Mouse (Mus musculus) intestine, postnatal 0 days (tissue): ENCODE measurements at regions not wholly inside any gene's neighbourhood (a gene's known extent, or its start where the extent isn't known, plus 50 kb on each side); places are given as distances from the start of the nearest gene placed in this dataset.

Source experiments
- ATAC-seq: fragments of 200-750 bp; cut with Nextera tagmentation; 2 replicates; pipeline ENCODE4 v1.8.0; 2017; ENCODE audit warnings: mild to moderate bottlenecking, moderate TSS enrichment, moderate library complexity
- H3K27ac ChIP-seq: fragments of 300-500 bp; sonication (generic); 2 replicates; pipeline ENCODE4 v1.5.1; 2014; ENCODE audit warnings: mild to moderate bottlenecking, low read depth, low read length, moderate library complexity
- H3K27me3 ChIP-seq: fragments of 300-500 bp; sonication (generic); replicated peaks from 2 replicates; pipeline ENCODE4 v1.6.1; 2014; ENCODE audit warnings: low read length, mixed read lengths; ENCODE audit not compliant: control insufficient read depth, insufficient read depth
- H3K36me3 ChIP-seq: fragments of 300-500 bp; sonication (generic); 2 replicates; pipeline ENCODE4 v1.6.1; 2014; ENCODE audit warnings: mild to moderate bottlenecking, moderate library complexity; ENCODE audit not compliant: control insufficient read depth, insufficient read depth
- H3K4me1 ChIP-seq: fragments of 300-500 bp; sonication (generic); replicated peaks from 2 replicates; pipeline ENCODE4 v1.6.1; 2014; ENCODE audit warnings: antibody characterized with exemption, low read length, mixed read lengths; ENCODE audit not compliant: control insufficient read depth, insufficient read depth
- H3K4me2 ChIP-seq: fragments of 300-500 bp; sonication (generic); replicated peaks from 2 replicates; pipeline ENCODE4 v1.6.1; 2014; ENCODE audit warnings: low read depth, mild to moderate bottlenecking, moderate library complexity
- H3K4me3 ChIP-seq: fragments of 300-500 bp; sonication (generic); 2 replicates; pipeline ENCODE4 v1.5.1; 2014; ENCODE audit warnings: low read depth, low read length
- H3K9ac ChIP-seq: fragments of 300-500 bp; sonication (generic); 2 replicates; pipeline ENCODE4 v1.6.1; 2014; ENCODE audit warnings: mild to moderate bottlenecking, low read depth, low read length
- H3K9me3 ChIP-seq: fragments of 300-500 bp; sonication (generic); 2 replicates; pipeline ENCODE4 v1.6.1; 2016; ENCODE audit warnings: mixed run types; ENCODE audit not compliant: control insufficient read depth
- CTCF ChIP-seq: sonication (generic); IDR thresholded peaks from 2 replicates; pipeline ENCODE4 v1.5.1; 2016; ENCODE audit warnings: low read depth, mild to moderate bottlenecking, control low read depth, antibody characterized with exemption, moderate library complexity
- WGBS: fragments of 180-500 bp; shearing (Covaris S2); extraction: QIAGEN DNeasy Blood & Tissue Kit; methylation state at CpG from one replicate; pipeline ENCODE4 v1.1.7; 2014; 5-methylcytosine and 5-hydroxymethylcytosine counted together

DNA sequence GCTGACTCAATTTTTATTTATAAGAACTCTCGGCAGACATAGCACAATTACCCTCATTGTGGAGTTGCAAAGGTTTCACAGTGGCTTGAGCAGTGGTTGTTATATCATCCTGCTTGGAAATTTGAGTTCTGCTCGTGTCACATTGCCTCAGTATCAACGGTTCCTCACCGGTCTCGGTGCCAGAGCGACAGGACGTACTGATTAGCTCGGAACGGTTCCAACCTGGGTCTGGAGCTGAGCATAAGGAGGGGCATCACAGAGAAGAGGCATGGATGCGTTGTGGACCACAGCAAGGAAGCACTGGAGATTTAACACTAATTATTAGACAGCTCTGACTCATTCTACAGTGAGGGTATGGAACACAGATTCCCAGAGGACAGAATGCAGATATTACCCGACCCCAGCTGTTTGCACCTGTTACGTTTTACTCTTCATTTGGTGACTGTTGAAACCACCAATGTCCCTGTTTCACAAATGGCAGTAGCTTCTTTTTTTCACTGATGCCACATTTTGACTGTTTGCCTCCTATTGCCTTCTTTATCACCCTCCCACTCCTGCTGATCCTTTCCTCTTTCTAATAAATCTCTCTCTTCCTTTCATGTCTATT is 189.8 kb downstream of the Gja1 start:
- Histone ChIP-seq H3K27me3 (no peaks in the 10 kb centered on the region), H3K9ac (no peak overlapping the region), H3K27ac (no peak overlapping the region), H3K4me3 (no peak overlapping the region), H3K4me2 (no peak overlapping the region), H3K9me3 (no peaks in the 10 kb centered on the region), H3K4me1 (no peaks in the 10 kb centered on the region), H3K36me3 (no peaks in the 10 kb centered on the region)
- no peak for ATAC-seq
- 89% methylated on average over 12 of the region's 12 CpGs for WGBS
- TF ChIP-seq CTCF, result no peak

DNA sequence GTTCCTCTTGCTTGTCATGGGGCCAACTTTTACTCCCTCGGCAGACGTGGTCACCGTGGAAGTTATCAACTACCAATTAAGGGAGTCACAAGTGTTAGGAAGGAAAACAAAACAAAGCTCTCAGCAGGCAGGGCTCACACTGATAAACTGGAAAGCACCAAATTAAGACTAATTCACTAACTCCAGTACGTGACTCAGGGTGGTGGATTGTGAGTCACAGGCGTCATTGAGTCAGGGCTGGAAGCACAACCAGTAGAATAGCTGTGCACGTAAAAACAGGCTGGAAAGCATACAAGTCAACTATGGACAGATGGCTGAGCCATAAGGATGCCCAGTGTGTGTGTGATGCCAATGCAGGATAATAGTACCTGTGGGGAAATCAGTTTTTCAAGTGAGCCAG is 204.9 kb downstream of the Gja1 start:
- Histone ChIP-seq H3K4me1 (no peaks in the 10 kb centered on the region), H3K27ac (no peak overlapping the region), H3K36me3 (no peaks in the 10 kb centered on the region), H3K4me2 (no peak overlapping the region), H3K4me3 (no peak overlapping the region), H3K27me3 (no peaks in the 10 kb centered on the region), H3K9me3 (no peaks in the 10 kb centered on the region), H3K9ac (no peak overlapping the region)
- no peak for ATAC-seq
- no peak for TF ChIP-seq CTCF
- 46% methylated on average over 6 of the region's 6 CpGs for WGBS

DNA sequence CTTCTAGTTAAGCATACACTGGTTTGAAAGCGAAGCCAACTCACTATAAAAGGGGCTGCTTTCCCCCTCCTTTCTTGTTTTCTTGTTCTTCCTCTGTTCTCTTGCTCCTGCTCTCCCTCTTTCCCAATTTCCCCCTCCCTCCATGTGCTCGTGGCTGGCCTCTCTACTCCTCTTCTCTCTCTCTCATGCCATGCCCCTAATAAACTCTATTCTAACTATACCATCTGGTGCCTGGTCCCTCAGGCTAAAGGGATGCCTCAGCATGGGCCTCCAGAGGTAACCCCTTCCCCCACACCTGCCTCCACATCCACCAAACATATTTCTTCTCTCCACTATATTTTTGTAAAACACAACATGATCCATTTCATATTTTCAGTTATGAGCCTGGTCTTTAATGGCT is 210.1 kb downstream of the Gja1 start:
- no peak overlapping the region for H3K4me2 ChIP-seq

GRCm38 (mm10) chr10:56597382-56597781 is 220.3 kb downstream of the Gja1 start:
- no peak overlapping the region for H3K27ac ChIP-seq
- H3K4me3 ChIP-seq, result no peak overlapping the region
- no peaks in the 10 kb centered on the region for H3K4me1 ChIP-seq
- no peak for TF ChIP-seq CTCF
- WGBS, result 55% methylated on average over 5 of the region's 5 CpGs
- no peak overlapping the region for H3K9ac ChIP-seq
- no peaks in the 10 kb centered on the region for H3K9me3 ChIP-seq
- no peak for ATAC-seq
- H3K36me3 ChIP-seq, result no peaks in the 10 kb centered on the region
- no peak overlapping the region for H3K4me2 ChIP-seq
- H3K27me3 ChIP-seq, result no peaks in the 10 kb centered on the region

More for the DNA sequence above, 210.1 kb downstream of the Gja1 start:
- Histone ChIP-seq H3K4me3 (no peak overlapping the region), H3K27me3 (no peaks in the 10 kb centered on the region), H3K27ac (no peak overlapping the region), H3K9me3 (no peaks in the 10 kb centered on the region), H3K9ac (no peak overlapping the region), H3K4me1 (no peaks in the 10 kb centered on the region), H3K36me3 (no peaks in the 10 kb centered on the region)
- TF ChIP-seq CTCF, result no peak
- WGBS, result 58% methylated on average over 2 of the region's 2 CpGs
- no peak for ATAC-seq

GRCm38 (mm10) chr10:56598191-56598590 is 221.1 kb downstream of the Gja1 start:
- no peak for TF ChIP-seq CTCF
- no peak overlapping the region for H3K4me3 ChIP-seq
- H3K27ac ChIP-seq, result no peak overlapping the region
- no peak for ATAC-seq
- 38% methylated on average over 3 of the region's 3 CpGs for WGBS
- no peak overlapping the region for H3K9ac ChIP-seq
- H3K4me1 ChIP-seq, result no peaks in the 10 kb centered on the region
- no peak overlapping the region for H3K4me2 ChIP-seq
- H3K27me3 ChIP-seq, result no peaks in the 10 kb centered on the region
- H3K36me3 ChIP-seq, result no peaks in the 10 kb centered on the region
- H3K9me3 ChIP-seq, result no peaks in the 10 kb centered on the region

- Histone ChIP-seq H3K27ac (no peak overlapping the region), H3K27me3 (no peaks in the 10 kb centered on the region), H3K4me1 (no peaks in the 10 kb centered on the region), H3K9me3 (no peaks in the 10 kb centered on the region), H3K9ac (no peak overlapping the region), H3K36me3 (no peaks in the 10 kb centered on the region), H3K4me2 (no peak overlapping the region), H3K4me3 (no peak overlapping the region)
- no peak for ATAC-seq
- peak; percentile 15; the same call in 1 of the 2 replicates for TF ChIP-seq CTCF
- WGBS, result 62% methylated on average over 4 of the region's 4 CpGs
Observed at GRCm38 (mm10) chr10:56599923-56600322, 222.8 kb downstream of the Gja1 start.
